Mouse (Mus musculus) heart, embryonic 15.5 days (tissue): ENCODE data around the gene Akap7. TPM values are rescaled to one million over a fixed set of nuclear protein-coding genes. Genes with fewer than 3 reads are reported as not detected.
A peak's percentile ranks its signal among the peaks of the same experiment; 100 is the strongest.
"Not testable (repeated sequence)": the region's sequence is repeated elsewhere in the genome, so short reads cannot be mapped to it uniquely, and the experiment has no call there.

ENCODE experiments used
- ATAC-seq: fragments of 200-750 bp; cut with Nextera tagmentation; replicated peaks from 2 replicates; pipeline ENCODE4 v1.8.0; 2017; ENCODE audit warnings: low read depth, moderate TSS enrichment; ENCODE audit not compliant: insufficient number of reproducible peaks, insufficient read depth, low FRiP score
- H3K27ac ChIP-seq: fragments of 300-500 bp; sonication (generic); 2 replicates; pipeline ENCODE4 v1.5.1; 2015; ENCODE audit warnings: mild to moderate bottlenecking, inconsistent platforms
- H3K27me3 ChIP-seq: fragments of 300-500 bp; sonication (generic); 2 replicates; pipeline ENCODE4 v1.6.1; 2015; ENCODE audit warnings: inconsistent platforms
- H3K36me3 ChIP-seq: fragments of 300-500 bp; sonication (generic); 2 replicates; pipeline ENCODE4 v1.6.1; 2015; ENCODE audit warnings: mild to moderate bottlenecking, inconsistent platforms
- H3K4me1 ChIP-seq: fragments of 300-500 bp; sonication (generic); replicated peaks from 2 replicates; pipeline ENCODE4 v1.6.1; 2015; ENCODE audit warnings: inconsistent platforms
- H3K4me2 ChIP-seq: fragments of 300-500 bp; sonication (generic); 2 replicates; pipeline ENCODE4 v1.6.1; 2015; ENCODE audit warnings: inconsistent platforms, mild to moderate bottlenecking, moderate library complexity
- H3K4me3 ChIP-seq: fragments of 300-500 bp; sonication (generic); 2 replicates; pipeline ENCODE4 v1.5.1; 2015; ENCODE audit warnings: mild to moderate bottlenecking, inconsistent platforms
- H3K9ac ChIP-seq: fragments of 300-500 bp; sonication (generic); 2 replicates; pipeline ENCODE4 v1.6.1; 2015; ENCODE audit warnings: mild to moderate bottlenecking, inconsistent platforms
- H3K9me3 ChIP-seq: fragments of 300-500 bp; sonication (generic); replicated peaks from 2 replicates; pipeline ENCODE4 v1.6.1; 2016; ENCODE audit warnings: inconsistent platforms
- WGBS: fragments of 180-500 bp; shearing (Covaris S2); methylation state at CpG from one replicate; pipeline ENCODE4 v1.1.7; 2015; ENCODE audit warnings: mixed read lengths; 5-methylcytosine and 5-hydroxymethylcytosine counted together
- polyA plus RNA-seq: library from polyadenylated mRNA; unstranded; fragments of >200 nt; fragmentation: Nextera tagmentation; extraction: Ambion mirVana; gene quantifications from 2 replicates; pipeline ENCODE4 v1.2.1, GENCODE M21; 2015

The Akap7 gene
- polyA plus RNA-seq, 1 experiment from 2014 or later: 29.9 TPM

GRCm38 (mm10) chr10:25215977-25216376, 91.7 kb downstream of the Akap7 start:
- 80% methylated on average over 3 of the region's 3 CpGs for WGBS

GRCm38 (mm10) chr10:25213716-25214115, 94.0 kb downstream of the Akap7 start:
- 53% methylated on average over 4 of the region's 4 CpGs for WGBS
- no peaks in the 10 kb centered on the region for H3K27me3 ChIP-seq
- H3K4me1 ChIP-seq: no peaks in the 10 kb centered on the region
- H3K9me3 ChIP-seq: no peaks in the 10 kb centered on the region
- no peak for ATAC-seq
- H3K36me3 ChIP-seq: no peaks in the 10 kb centered on the region
- H3K4me2 ChIP-seq: no peak overlapping the region
- H3K27ac ChIP-seq: no peak overlapping the region
- H3K9ac ChIP-seq: no peak overlapping the region
- H3K4me3 ChIP-seq: no peak overlapping the region

More at GRCm38 (mm10) chr10:25215977-25216376, 91.7 kb downstream of the Akap7 start:
- no peaks in the 10 kb centered on the region for H3K9me3 ChIP-seq
- no peak for ATAC-seq
- H3K4me1 ChIP-seq: no peaks in the 10 kb centered on the region
- no peaks in the 10 kb centered on the region for H3K27me3 ChIP-seq
- H3K36me3 ChIP-seq: no peaks in the 10 kb centered on the region
- no peak overlapping the region for H3K4me3 ChIP-seq
- no peak overlapping the region for H3K27ac ChIP-seq
- no peak overlapping the region for H3K4me2 ChIP-seq
- no peak overlapping the region for H3K9ac ChIP-seq

DNA sequence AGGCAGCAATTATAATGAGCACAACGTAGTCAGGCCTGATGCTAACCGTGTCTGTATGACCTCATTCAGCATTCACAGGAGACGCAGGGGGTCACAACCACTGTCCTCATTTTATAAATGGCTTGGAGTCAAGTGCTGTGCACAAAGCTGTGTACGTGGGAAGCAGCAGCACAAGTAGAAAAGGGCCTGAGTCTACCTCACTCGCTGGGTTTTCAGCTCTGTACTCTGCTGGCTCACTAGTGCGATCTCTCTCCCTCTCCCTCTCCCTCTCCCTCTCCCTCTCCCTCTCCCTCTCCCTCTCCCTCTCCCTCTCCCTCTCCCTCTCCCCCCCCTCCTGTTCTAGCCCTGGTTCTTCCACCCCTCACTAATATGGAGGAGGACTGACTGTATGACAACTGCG, 99.1 kb downstream of the Akap7 start:
- Histone ChIP-seq H3K27ac (no peak overlapping the region), H3K36me3 (no peaks in the 10 kb centered on the region), H3K9me3 (no peaks in the 10 kb centered on the region), H3K4me2 (no peak overlapping the region), H3K4me1 (no peaks in the 10 kb centered on the region), H3K4me3 (no peak overlapping the region), H3K27me3 (no peaks in the 10 kb centered on the region), H3K9ac (no peak overlapping the region)
- no peak for ATAC-seq
- 62% methylated on average over 7 of the region's 7 CpGs for WGBS

DNA sequence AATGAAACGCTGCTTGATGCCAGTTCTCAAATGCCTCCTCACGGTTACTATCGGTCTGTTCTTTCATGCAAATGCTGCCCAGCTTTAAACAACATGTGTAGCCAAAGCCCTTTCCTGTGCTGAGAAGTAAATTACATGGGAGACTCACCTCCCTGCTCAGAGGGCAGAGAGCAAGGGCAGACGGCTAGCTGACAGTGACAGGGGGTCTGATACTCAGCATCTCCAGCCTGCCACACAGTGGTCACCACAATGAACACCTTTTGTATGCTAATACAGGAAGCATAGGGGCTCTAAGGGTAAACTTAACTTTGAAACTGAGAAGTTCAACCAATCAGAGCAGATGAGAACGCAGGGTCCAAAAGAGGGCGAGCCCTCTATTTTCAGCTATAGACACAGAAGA, 99.8 kb downstream of the Akap7 start:
- H3K27ac ChIP-seq: no peak overlapping the region
- H3K4me2 ChIP-seq: no peak overlapping the region
- H3K4me1 ChIP-seq: no peaks in the 10 kb centered on the region
- no peaks in the 10 kb centered on the region for H3K36me3 ChIP-seq
- no peak overlapping the region for H3K9ac ChIP-seq
- no peaks in the 10 kb centered on the region for H3K27me3 ChIP-seq
- no peaks in the 10 kb centered on the region for H3K9me3 ChIP-seq
- WGBS: 52% methylated on average over 6 of the region's 6 CpGs
- no peak overlapping the region for H3K4me3 ChIP-seq
- no peak for ATAC-seq

- H3K9ac ChIP-seq: no peak overlapping the region
- no peak overlapping the region for H3K27ac ChIP-seq
- WGBS: 81% methylated on average over 7 of the region's 7 CpGs
- H3K9me3 ChIP-seq: no peaks in the 10 kb centered on the region
- H3K36me3 ChIP-seq: no peaks in the 10 kb centered on the region
- H3K4me2 ChIP-seq: no peak overlapping the region
- H3K4me1 ChIP-seq: peaks cover 27% of the 10 kb centered on the region
- H3K4me3 ChIP-seq: no peak overlapping the region
- ATAC-seq: no peak
- no peaks in the 10 kb centered on the region for H3K27me3 ChIP-seq
Measured at GRCm38 (mm10) chr10:25200691-25201090, 107.0 kb downstream of the Akap7 start.

- Histone ChIP-seq H3K36me3 (no peaks in the 10 kb centered on the region), H3K27ac (no peak overlapping the region), H3K4me3 (peak overlapping the region; percentile 48), H3K27me3 (no peaks in the 10 kb centered on the region), H3K9me3 (no peaks in the 10 kb centered on the region), H3K4me1 (peaks cover 27% of the 10 kb centered on the region), H3K4me2 (peak overlapping the region; percentile 74), H3K9ac (peak overlapping the region; percentile 47)
- 14% methylated on average over 32 of the region's 32 CpGs for WGBS
- ATAC-seq: peak; percentile 64
Measured at GRCm38 (mm10) chr10:25199510-25200353, 107.9 kb downstream of the Akap7 start.

DNA sequence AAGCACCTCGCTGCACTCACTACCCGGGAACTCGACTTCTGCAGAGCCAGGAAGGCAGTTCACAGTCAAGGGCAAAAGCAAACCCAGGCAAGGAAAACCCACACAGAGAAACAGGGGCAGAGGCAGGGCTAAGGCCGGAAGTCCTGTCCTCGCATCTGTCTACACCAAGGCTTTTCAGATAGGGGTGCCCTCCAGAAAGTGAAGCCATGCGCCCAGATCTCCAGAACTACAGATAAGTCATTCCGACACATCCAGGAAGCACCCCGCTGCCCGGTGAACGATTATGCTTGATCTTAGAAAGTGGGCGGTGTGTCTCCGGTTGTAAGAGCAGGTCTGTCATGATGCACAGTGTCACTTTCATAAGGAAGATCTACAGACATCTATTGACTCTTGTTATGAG, 109.1 kb downstream of the Akap7 start:
- no peaks in the 10 kb centered on the region for H3K27me3 ChIP-seq
- no peak for ATAC-seq
- H3K4me1 ChIP-seq: peaks cover 27% of the 10 kb centered on the region
- no peaks in the 10 kb centered on the region for H3K9me3 ChIP-seq
- H3K4me3 ChIP-seq: peak overlapping the region; percentile 48
- H3K9ac ChIP-seq: no peak overlapping the region
- 35% methylated on average over 12 of the region's 12 CpGs for WGBS
- H3K36me3 ChIP-seq: no peaks in the 10 kb centered on the region
- H3K4me2 ChIP-seq: peak overlapping the region; percentile 74
- peak overlapping the region; percentile 39 for H3K27ac ChIP-seq

DNA sequence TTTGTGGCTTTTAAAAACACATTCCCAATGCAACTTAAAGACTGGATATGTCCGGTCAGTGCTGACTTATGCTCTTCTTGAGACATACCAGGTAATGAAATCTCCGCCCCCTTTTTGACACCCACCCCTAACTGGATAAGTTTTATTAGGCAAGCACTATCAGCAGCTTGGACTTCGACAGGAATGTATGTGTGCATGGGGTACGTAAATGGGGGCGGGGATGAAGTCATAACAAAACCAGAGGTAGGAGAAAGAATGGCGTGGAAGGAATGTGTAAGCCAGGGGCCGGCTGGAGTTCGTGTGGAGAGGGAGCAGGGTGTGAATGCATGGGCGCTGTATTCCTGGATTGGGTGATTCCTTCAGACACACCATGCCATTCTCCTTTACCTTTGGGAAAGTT, 109.6 kb downstream of the Akap7 start:
- Histone ChIP-seq H3K36me3 (no peaks in the 10 kb centered on the region), H3K4me2 (peak overlapping the region; percentile 74), H3K4me3 (peak overlapping the region; percentile 48), H3K27me3 (no peaks in the 10 kb centered on the region), H3K4me1 (peaks cover 27% of the 10 kb centered on the region), H3K27ac (peak overlapping the region; percentile 39), H3K9ac (no peak overlapping the region), H3K9me3 (no peaks in the 10 kb centered on the region)
- WGBS: 44% methylated on average over 9 of the region's 9 CpGs
- no peak for ATAC-seq

DNA sequence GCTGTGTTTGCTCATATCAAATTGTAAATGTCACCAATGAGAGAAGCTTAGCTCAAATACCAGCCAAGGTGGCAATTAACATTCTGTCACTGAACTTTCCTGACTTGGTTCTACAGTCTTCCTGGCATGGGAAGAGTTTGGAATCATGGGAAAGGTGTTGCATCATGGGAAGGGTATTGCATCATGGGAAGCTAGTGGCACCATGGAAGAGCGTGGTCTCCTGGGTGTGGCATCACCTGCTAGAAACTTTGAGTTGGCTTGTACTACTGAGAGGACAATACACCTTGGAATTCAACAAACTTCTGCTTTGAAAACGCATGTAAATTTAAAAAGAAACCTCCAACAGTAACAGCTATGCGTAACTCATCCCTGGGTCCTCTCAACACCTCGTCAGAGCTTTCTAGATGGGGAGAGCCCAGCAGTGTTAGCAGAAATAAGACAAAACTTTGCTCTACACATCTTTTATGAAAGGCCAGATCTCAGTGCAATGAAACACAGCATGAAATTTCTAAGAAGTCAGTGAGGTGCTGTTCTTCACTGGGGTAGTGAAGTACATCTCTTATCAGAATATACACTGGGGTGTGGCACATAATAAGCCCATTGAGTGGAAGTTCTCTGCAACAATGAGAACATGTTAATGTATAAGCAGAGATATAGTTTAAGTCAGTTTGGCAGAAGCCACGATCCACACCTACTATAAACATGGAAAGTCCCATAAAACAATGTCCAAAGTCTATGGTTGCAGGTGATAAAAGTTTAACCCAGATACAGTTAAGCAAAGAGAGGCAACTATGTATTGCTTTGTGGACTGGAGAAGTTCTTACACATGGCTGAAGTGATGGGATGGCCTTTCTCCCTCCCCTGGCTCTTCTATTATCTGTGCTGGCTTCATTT, 115.2 kb downstream of the Akap7 start:
- Histone ChIP-seq H3K4me2 (no peak overlapping the region), H3K9me3 (no peaks in the 10 kb centered on the region), H3K36me3 (no peaks in the 10 kb centered on the region), H3K4me3 (no peak overlapping the region), H3K4me1 (no peaks in the 10 kb centered on the region), H3K9ac (no peak overlapping the region), H3K27ac (no peak overlapping the region), H3K27me3 (no peaks in the 10 kb centered on the region)
- WGBS: 79% methylated on average over 5 of the region's 5 CpGs
- no peak for ATAC-seq

- Histone ChIP-seq H3K4me3 (no peak overlapping the region), H3K4me2 (no peak overlapping the region), H3K9ac (no peak overlapping the region), H3K4me1 (no peaks in the 10 kb centered on the region), H3K27ac (no peak overlapping the region), H3K36me3 (no peaks in the 10 kb centered on the region), H3K9me3 (no peaks in the 10 kb centered on the region), H3K27me3 (no peaks in the 10 kb centered on the region)
- ATAC-seq: no peak
- WGBS: 92% methylated on average over 4 of the region's 4 CpGs
Measured at GRCm38 (mm10) chr10:25191166-25191565, 116.5 kb downstream of the Akap7 start.

DNA sequence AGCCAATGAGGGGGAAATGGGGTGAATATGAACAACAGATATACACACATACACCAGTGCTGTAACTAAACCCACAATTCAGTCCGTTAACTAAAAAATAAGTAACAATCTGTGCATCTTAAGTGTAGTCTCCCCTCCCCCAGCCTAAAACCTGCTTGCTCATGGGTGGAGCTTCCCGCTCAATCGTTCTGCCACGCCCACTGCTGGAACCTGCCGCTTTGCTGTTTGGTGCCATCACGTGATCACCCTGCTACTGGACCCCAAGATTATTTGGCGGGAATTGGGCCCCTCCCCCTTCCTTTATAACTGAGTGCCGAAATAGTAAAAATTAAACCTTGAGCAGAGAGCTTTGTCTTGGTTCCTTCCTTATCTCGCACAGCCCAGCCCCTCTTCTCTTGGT, 121.4 kb downstream of the Akap7 start:
- not testable (repeated sequence) for H3K9me3 ChIP-seq, H3K36me3 ChIP-seq, ATAC-seq, H3K4me2 ChIP-seq, H3K4me1 ChIP-seq, H3K9ac ChIP-seq, H3K27ac ChIP-seq, H3K4me3 ChIP-seq, H3K27me3 ChIP-seq
- 42% methylated on average over 9 of the region's 9 CpGs for WGBS
